Mouse (Mus musculus) cortical plate, adult 2 months (tissue): ENCODE measurements around the gene Il9r.
A peak's percentile ranks its signal among the peaks of the same experiment; 100 is the strongest.

ENCODE experiments used
- CTCF ChIP-seq: fragments of 200-500 bp; IDR thresholded peaks from 2 replicates; pipeline ENCODE4 v1.5.1; 2011; ENCODE audit warnings: mild to moderate bottlenecking, control low read depth, low read length; ENCODE audit not compliant: insufficient read depth; ENCODE audit errors: extremely low read depth
- POLR2A ChIP-seq: fragments of 200-500 bp; IDR thresholded peaks from 2 replicates; pipeline ENCODE4 v1.6.1; 2011; ENCODE audit warnings: mild to moderate bottlenecking, low read length, control low read depth; ENCODE audit not compliant: insufficient read depth; ENCODE audit errors: extremely low read depth

DNA sequence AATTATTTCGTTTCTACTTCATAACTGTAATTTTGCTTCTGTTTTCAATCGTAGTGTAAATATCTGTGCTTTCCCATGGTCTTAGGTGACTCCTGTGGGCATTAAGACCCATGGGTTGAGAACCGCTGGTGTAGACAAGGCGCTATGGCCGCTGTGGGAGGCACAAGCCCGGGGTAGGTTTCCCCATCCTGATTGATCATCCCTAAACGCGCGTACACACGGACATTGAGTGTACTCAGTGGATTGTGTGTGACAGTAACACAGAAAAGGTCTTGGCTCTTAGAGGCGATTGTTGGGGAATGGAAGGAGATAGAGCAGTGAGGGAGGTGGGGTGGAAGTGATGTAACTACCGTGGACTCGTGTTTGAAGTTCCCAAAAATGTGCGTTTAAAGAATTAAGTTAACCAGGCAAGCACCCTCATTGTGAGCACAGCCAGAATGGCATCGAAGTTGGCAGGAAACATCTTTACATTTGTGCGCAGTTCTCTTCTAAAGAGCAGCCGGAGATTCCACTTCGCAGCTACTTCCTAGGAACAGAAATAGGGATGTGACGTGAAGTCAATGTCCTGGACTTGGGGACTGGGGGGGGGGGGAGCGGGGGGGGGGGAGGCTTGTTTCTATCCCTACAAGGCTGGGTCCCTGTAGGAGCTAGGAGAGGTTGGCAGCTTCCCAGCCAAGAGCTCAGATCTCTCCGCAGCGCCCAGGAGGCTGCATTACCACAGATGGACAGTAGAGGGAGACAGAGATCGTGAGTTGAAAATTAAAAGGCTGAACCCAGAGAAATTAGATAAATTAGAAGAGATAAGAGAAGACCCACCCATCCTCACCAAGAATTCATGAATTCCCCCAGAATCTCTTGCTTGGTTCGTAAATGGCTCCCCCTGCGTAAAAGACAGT, 17.9 kb downstream of the Il9r start:
- peak; percentile 93 for TF ChIP-seq CTCF
- TF ChIP-seq POLR2A: no peak
